Mouse (Mus musculus) liver, embryonic 14.5 days (tissue): ENCODE measurements around the gene Tcta.

ENCODE experiments used
- CTCF ChIP-seq: IDR thresholded peaks from 2 replicates; pipeline ENCODE4 v1.5.1; 2016; ENCODE audit warnings: antibody characterized with exemption, low read depth, control low read depth
- EP300 ChIP-seq: IDR thresholded peaks from 2 replicates; pipeline ENCODE4 v1.6.1; 2016; ENCODE audit warnings: antibody characterized with exemption, low read depth

DNA sequence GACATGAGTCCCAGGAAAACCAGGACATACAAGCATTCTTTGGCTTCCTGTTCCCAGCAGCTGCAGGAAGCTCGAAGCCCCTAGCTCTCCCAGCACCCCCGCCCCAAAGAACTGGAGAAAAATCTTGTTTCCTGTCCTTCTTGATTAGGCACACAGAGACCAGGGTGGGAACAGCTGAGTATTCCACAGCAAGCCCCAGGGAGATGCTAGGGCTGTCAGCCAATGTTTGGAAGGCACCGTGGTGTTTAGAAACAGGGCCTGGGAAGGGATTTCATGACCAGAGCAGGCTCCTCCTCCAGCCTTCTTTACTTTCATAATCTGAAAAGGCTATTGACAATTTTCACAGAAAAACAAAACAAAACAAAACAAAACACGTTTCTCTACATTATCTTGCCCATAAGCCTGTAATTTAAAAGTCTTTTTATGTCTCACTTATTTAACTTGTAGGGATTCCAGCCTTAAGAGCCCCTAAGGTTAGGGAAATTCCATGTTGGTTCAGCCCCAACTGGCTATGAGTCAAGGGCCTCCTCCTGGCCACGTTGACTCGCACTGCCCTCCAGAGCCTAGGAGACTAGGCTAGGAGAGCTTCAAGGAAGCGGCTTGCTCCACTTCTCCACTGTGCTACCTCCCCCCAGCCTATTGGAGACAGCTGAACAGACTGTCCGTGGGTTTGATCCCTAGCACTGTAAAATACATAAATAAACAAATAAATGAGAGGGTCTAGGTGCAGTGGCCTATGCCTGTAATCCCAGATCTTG lies 25.7 kb downstream of the Tcta start:
- no peak for TF ChIP-seq CTCF
- no peak for TF ChIP-seq EP300
